Mouse (Mus musculus) right cerebral cortex, postnatal 25 days (tissue): ENCODE results near the gene Nova1.

ENCODE experiments used
- DNase-seq: peaks from one replicate; pipeline ENCODE4 v3.0.0; 2022

The Nova1 gene

GRCm38 (mm10) chr12:46646139-46646611, 172.6 kb downstream of the Nova1 start:
- DNase-seq: peak; percentile 19

GRCm38 (mm10) chr12:46645365-46645962, 173.3 kb downstream of the Nova1 start:
- no peak for DNase-seq
